Mouse (Mus musculus): ENCODE data around the gene Gm28308.

DNA sequence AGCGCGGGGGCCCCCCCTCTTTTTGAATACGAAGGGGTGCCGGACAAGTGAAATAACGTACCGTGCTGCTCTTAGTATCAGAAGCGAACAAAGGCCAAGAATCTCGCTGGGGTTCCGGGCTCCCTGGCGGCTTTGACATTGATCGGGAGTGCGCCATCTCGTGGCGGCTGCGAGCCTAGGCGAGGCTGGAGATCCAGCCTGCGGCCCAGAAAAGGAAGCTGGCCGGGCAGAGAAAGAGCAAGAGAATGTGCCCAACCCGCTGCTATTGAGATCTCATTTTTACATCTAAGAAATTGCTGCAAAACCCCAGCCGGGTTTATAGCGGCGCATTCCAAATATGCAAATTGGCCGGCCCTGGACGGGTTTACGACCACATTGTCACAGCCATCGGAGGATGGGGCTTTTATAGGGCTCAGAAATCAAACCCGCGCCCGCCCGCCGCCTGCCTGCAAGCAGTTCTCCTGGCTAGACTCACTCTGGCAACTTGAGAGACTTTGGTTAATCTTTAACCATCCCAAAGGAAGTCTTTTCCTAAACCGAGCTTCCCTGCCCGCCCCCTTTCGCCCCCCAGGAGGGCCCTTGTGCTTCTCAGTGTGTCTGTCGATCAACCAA, 27.4 kb upstream of the Gm28308 start, which contains the start of gene Hoxa10:
- TF ChIP-seq TAL1 (IDR thresholded peaks at IDR 0.05; ENCODE audit: low read length) (no peak), GATA1 (IDR thresholded peaks at IDR 0.05; ENCODE audit: low read length) (no peak)
